Mouse (Mus musculus) kidney, adult 2 months (tissue): ENCODE measurements at regions not wholly inside any gene's neighbourhood (a gene's known extent, or its start where the extent isn't known, plus 50 kb on each side); places are given as distances from the start of the nearest gene placed in this dataset.

Experiments
- CTCF ChIP-seq: fragments of 200-500 bp; conservative IDR thresholded peaks from 2 replicates; pipeline ENCODE4 v1.5.1; 2011; ENCODE audit warnings: low read depth, mild to moderate bottlenecking, control low read depth, low read length, moderate library complexity, mixed read lengths; ENCODE audit not compliant: insufficient read depth, insufficient read length
- POLR2A ChIP-seq: fragments of 200-500 bp; IDR thresholded peaks from one replicate; pipeline ENCODE4 v1.6.1; 2011; ENCODE audit warnings: low read depth, low read length, control low read depth

DNA sequence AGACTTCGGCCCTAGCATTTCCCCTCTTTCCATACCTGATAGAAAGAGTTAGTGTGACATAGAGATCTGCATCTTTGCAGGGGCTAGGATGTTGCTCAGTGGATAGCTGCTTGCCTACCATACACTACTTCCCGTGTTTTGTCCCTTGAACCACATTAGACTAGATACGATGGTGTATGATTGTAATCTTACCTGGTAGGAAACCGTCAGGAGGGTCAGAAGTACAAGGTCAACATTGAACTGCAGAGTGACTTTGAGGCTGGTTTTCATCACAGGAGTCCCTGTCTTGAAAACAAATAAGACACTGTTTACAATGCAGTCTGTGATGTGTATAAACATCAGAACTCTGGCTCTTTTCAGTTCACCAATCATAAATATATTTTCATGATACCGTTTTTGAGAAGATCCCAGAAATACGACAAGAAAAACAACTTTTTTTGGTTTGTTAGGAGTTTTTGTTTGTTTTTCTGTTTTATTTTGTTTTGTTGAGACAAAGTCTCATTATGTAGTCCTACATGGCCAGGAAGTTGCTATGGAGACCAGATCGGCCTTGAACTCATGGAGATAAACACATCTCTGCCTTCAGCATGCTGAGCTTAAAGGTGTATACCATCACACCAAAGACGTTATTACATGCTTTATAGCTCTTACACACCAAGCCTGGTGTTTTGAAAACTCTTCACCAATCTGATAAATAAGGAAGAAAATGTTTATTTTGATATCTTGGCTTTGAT, 81.2 kb upstream of the Dpyd start:
- TF ChIP-seq CTCF (no peak), POLR2A (no peak)
